Mouse (Mus musculus): ENCODE measurements around the gene Tcf25. TPM values are rescaled to one million over a fixed set of nuclear protein-coding genes. Genes with fewer than 3 reads are reported as not detected.

The Tcf25 gene
- polyA plus RNA-seq (2014; fragmentation: Illumina TruSeq; extraction: RNeasy Lipid Tissue Mini Kit (QIAGEN cat#74804); ENCODE audit: low read depth, low replicate concordance), result 102 TPM

DNA sequence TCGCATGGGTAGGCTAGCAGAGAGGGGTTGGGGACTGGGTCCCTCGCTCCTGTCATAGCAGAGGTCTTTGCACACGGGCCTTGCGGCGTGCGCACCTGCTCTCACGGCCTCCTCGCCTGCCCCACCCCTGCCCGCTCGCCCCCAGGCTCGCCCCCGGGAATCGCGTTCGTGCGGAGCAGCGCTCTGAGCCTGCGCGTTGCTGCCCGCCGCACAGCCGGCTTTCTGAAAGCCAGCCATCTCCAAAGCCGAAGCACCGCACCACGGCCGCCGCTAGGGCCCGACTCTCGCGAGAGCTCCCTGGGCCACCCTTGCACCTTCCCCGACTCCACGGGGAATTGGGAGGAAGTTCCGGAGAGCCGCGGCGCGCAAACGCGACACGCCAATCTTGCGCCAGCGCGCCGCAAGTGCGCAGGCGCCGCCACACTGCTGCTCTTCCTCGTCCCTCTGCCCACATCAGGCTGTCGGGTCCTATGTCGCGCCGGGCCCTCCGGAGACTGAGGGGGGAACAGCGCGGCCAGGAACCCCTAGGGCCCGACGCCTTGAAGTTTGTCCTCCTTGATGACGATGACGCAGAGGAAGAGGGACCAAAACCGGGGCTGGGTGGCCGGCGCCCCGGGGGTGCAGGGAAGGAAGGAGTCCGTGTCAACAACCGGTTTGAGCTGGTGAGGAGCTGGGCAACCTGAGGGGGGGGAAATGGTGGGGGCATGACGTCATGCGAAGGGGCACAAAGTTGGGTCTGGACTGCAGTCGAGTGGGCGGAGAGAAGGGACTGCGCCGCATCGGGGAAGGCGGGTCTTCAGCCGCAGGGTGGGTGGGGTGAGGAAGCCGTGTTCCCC is at the start of gene Tcf25:
Tcf25 (plus strand) TSS at position 351 of the 836 bp plus-strand sequence.

DNA sequence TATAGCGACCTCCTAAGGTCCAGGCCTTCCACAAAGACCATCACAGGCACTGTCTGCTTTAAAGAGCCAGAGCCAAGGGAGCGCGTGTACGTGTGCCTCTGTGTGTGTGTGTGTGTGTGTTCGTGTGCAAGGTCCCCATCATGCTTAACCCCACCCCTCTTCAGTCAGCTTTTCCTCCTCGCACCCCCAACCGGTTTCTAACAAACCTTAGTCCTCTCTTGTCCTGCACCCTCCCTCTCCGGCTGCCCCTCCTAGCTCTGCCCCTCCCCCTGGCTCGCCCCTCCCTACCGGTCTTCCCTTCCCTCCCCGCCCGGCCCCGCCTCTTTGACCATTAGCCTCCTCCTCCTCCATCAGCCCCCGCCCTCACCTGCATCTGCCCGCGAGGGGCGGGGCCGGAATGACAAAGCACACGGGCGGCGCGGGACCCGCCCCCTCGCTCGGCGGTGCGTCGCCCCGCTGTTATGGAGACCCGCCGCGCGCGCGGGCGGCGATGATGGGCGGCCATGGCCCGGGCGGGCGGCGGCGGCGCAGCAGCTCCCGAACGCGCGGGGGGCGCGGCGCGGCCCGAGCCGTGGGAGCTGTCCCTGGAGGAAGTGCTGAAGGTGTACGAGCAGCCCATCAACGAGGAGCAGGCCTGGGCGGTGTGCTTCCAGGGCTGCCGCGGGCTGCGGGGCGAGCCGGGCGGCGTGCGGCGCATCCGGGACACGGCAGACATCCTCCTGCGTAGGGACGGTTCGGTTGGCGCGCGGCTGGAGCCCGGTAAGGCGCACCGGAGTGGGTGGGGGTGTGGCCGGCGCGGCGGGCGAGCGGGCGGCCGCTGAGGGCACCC is 41.1 kb upstream of the Tcf25 start, which contains the start of gene Spire2:
Spire2 (plus strand) TSS at position 452 of the 829 bp plus-strand sequence.

DNA sequence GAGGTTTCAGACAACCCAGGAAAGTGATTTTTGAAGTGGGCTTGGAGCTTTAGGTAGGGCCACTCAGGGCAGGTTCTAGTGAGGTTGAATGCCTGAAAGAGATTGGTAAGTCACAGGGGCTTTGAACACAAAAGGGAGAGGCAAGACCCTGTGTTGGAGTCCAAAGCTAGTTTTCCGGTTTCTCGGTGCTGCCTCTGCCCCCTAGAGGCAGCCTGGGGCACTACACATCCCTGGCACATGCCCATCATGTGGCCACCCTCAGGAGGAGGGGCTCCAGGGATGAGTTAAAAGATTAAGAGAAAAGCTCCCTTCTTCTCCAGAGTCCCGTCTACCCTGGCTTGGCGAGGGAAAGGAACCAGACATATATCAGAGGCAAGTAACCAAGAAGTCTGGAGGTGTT is 33.2 kb downstream of the Tcf25 start, which contains the start of gene Mc1r:
Mc1r (plus strand) TSS at position 322 of the 400 bp plus-strand sequence.

DNA sequence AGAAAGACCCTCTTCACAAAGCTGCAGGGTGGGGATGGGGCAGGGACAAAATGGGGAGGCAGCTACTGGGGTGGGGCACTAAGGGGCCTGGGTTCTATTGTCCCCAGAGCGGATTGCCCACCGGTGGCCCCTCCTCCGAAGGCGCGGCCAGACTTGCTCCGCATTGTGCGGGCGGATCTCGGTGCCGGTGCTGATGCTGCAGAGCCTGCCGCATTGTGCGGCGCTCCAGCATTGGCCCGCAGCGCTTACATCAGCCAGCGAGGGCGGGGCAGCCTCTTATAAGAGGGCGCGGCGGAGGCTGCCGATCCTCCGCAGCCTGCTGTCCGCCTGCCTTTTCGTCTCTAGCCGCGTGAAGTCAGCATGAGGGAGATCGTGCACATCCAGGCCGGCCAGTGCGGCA is 37.7 kb downstream of the Tcf25 start, which contains the start of gene Tubb3:
Tubb3 (plus strand) TSS at position 179 of the 400 bp plus-strand sequence.

DNA sequence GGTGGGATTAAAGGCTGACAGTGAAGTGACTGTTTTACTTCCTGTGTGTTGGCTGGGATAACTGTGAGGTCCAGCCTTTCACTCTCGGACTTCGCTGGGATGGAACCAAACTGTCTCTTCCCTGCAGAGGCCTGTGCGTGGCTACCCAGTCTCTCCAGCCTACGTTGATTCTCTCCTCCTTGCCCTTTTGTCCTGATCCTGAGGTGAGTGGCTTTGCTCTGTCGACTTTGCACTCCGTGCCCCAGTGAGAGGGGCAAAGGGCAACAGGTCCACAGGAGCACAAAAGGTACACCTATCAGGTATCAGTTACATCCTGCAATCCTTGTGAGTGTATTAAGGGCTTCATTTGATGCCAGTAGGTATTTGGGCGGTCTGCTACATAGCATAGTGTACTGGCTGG is 49.9 kb downstream of the Tcf25 start, which contains the start of gene Def8:
Def8 (plus strand) TSS at position 87 of the 400 bp plus-strand sequence.

Other genes starting within 250 kb of the Tcf25 start
- gene Sult5a1, start 215.4 kb upstream of the Tcf25 start, polyA plus RNA-seq (2014; fragmentation: Illumina TruSeq; extraction: RNeasy Lipid Tissue Mini Kit (QIAGEN cat#74804); ENCODE audit: low read depth, low replicate concordance), result 10.7 TPM
- gene Dpep1, start 187.5 kb upstream of the Tcf25 start, polyA plus RNA-seq (2014; fragmentation: Illumina TruSeq; extraction: RNeasy Lipid Tissue Mini Kit (QIAGEN cat#74804); ENCODE audit: low read depth, low replicate concordance), result 0.34 TPM
- 7.1 TPM for gene Chmp1a, start 161.0 kb upstream of the Tcf25 start, polyA plus RNA-seq (2014; fragmentation: Illumina TruSeq; extraction: RNeasy Lipid Tissue Mini Kit (QIAGEN cat#74804); ENCODE audit: low read depth, low replicate concordance)
- gene Spata33, start 160.9 kb upstream of the Tcf25 start, polyA plus RNA-seq (2014; fragmentation: Illumina TruSeq; extraction: RNeasy Lipid Tissue Mini Kit (QIAGEN cat#74804); ENCODE audit: low read depth, low replicate concordance), result 0.24 TPM
- gene Cdk10, start 148.9 kb upstream of the Tcf25 start, polyA plus RNA-seq (2014; fragmentation: Illumina TruSeq; extraction: RNeasy Lipid Tissue Mini Kit (QIAGEN cat#74804); ENCODE audit: low read depth, low replicate concordance), result 3.7 TPM
- 1.1 TPM for gene Spata2l, start 137.5 kb upstream of the Tcf25 start, polyA plus RNA-seq (2014; fragmentation: Illumina TruSeq; extraction: RNeasy Lipid Tissue Mini Kit (QIAGEN cat#74804); ENCODE audit: low read depth, low replicate concordance)
- gene Zfp276, start 119.6 kb upstream of the Tcf25 start, polyA plus RNA-seq (2014; fragmentation: Illumina TruSeq; extraction: RNeasy Lipid Tissue Mini Kit (QIAGEN cat#74804); ENCODE audit: low read depth, low replicate concordance), result 1.6 TPM
- gene Vps9d1, start 119.4 kb upstream of the Tcf25 start, polyA plus RNA-seq (2014; fragmentation: Illumina TruSeq; extraction: RNeasy Lipid Tissue Mini Kit (QIAGEN cat#74804); ENCODE audit: low read depth, low replicate concordance), result 1.0 TPM
- not detected for gene Fanca, start 55.2 kb upstream of the Tcf25 start, polyA plus RNA-seq (2014; fragmentation: Illumina TruSeq; extraction: RNeasy Lipid Tissue Mini Kit (QIAGEN cat#74804); ENCODE audit: low read depth, low replicate concordance)
- gene Spire2, start 41.0 kb upstream of the Tcf25 start, polyA plus RNA-seq (2014; fragmentation: Illumina TruSeq; extraction: RNeasy Lipid Tissue Mini Kit (QIAGEN cat#74804); ENCODE audit: low read depth, low replicate concordance), result not detected
- gene Mc1r, start 33.4 kb downstream of the Tcf25 start, polyA plus RNA-seq (2014; fragmentation: Illumina TruSeq; extraction: RNeasy Lipid Tissue Mini Kit (QIAGEN cat#74804); ENCODE audit: low read depth, low replicate concordance), result not detected
- not detected for gene Tubb3, start 37.7 kb downstream of the Tcf25 start, polyA plus RNA-seq (2014; fragmentation: Illumina TruSeq; extraction: RNeasy Lipid Tissue Mini Kit (QIAGEN cat#74804); ENCODE audit: low read depth, low replicate concordance)
- gene Def8, start 49.8 kb downstream of the Tcf25 start, polyA plus RNA-seq (2014; fragmentation: Illumina TruSeq; extraction: RNeasy Lipid Tissue Mini Kit (QIAGEN cat#74804); ENCODE audit: low read depth, low replicate concordance), result 5.8 TPM
- 8.9 TPM for gene Afg3l1, start 104.2 kb downstream of the Tcf25 start, polyA plus RNA-seq (2014; fragmentation: Illumina TruSeq; extraction: RNeasy Lipid Tissue Mini Kit (QIAGEN cat#74804); ENCODE audit: low read depth, low replicate concordance)
- gene Dbndd1, start 141.7 kb downstream of the Tcf25 start, polyA plus RNA-seq (2014; fragmentation: Illumina TruSeq; extraction: RNeasy Lipid Tissue Mini Kit (QIAGEN cat#74804); ENCODE audit: low read depth, low replicate concordance), result not detected
- gene Gas8, start 145.1 kb downstream of the Tcf25 start, polyA plus RNA-seq (2014; fragmentation: Illumina TruSeq; extraction: RNeasy Lipid Tissue Mini Kit (QIAGEN cat#74804); ENCODE audit: low read depth, low replicate concordance), result 0.37 TPM

Data from liver, adult 10 weeks (tissue).